Comparison of ENCODE assay signal across 19 mouse cellular contexts in genomic region chr9:105758173-105758765, GRCm38 (mm10).
DNase-seq lines count a peak whose midpoint lies in the region; ATAC-seq and TF ChIP-seq lines count a peak whose summit lies in the region.
"Had no signal": no experiment of that assay in that cellular context is flagged by ENCODE, and none has a peak within 500 bp of the region (broad histone marks: within the 10 kb centered on the region; RNA-seq: fewer than 3 reads in every experiment).

No protein-coding gene starts in this region.

- TF ChIP-seq CTCF in kidney, postnatal 0 days (IDR thresholded peaks at IDR 0.05; ENCODE audit: low read depth), result no peak

- no peak overlapping the region for H3K9ac ChIP-seq in kidney, postnatal 0 days (ENCODE audit: low read depth, low read length)
- H3K9ac ChIP-seq: neural tube, embryonic 13.5 days had no signal

- H3K9me3 ChIP-seq in kidney, postnatal 0 days (replicated peaks; ENCODE audit: low read length), result no peaks in the 10 kb centered on the region
- H3K9me3 ChIP-seq: heart, embryonic 10.5 days; midbrain, embryonic 10.5 days; neural tube, embryonic 13.5 days had no signal

- WGBS in kidney, postnatal 0 days, result 38% methylated on average over 14 of the region's 14 CpGs

- H3K4me1 ChIP-seq in kidney, postnatal 0 days (replicated peaks; ENCODE audit: insufficient read depth, low read length), result no peaks in the 10 kb centered on the region
- H3K4me1 ChIP-seq: heart, embryonic 10.5 days; neural tube, embryonic 13.5 days had no signal

- H3K4me2 ChIP-seq in kidney, postnatal 0 days (ENCODE audit: low read length), result no peak overlapping the region
- H3K4me2 ChIP-seq: liver, embryonic 11.5 days; neural tube, embryonic 13.5 days had no signal

- peak; percentile 5 for DNase-seq in gastrocnemius, adult 18-20 months (ENCODE audit: low spot score)
- no peak for DNase-seq in gastrocnemius, postnatal 25 days
- DNase-seq in kidney, adult 9 months, result peak; percentile 11
- DNase-seq in kidney, adult 8-10 months, result no peak
- DNase-seq in kidney, postnatal 0 days (ENCODE audit: low spot score), result peak; percentile 74
- no peak for DNase-seq in thymus, postnatal 10 days (ENCODE audit: low spot score in 2 of 2)
- no peak for DNase-seq in thymus, adult 18-20 months
- DNase-seq: B cell, adult 2 months; cerebellum, adult 9-10 months; lung, adult 2 months; right cerebral cortex, postnatal 25 days; thymus, postnatal 36 days had no signal

- ATAC-seq in kidney, postnatal 0 days (replicated peaks; ENCODE audit: low FRiP score, low read depth), result 0 out of 2 replicates have a peak, but pooled peaks have one; percentile 17
- ATAC-seq: forebrain, embryonic 16.5 days had no signal

- H3K4me3 ChIP-seq in kidney, postnatal 0 days (replicated peaks; ENCODE audit: low read depth, low read length), result no peak overlapping the region
- H3K4me3 ChIP-seq: erythroblast, embryonic 14.5 days; heart, embryonic 10.5 days; midbrain, embryonic 10.5 days; neural tube, embryonic 13.5 days had no signal

- H3K27me3 ChIP-seq in kidney, postnatal 0 days (ENCODE audit: insufficient read depth, low read length), result no peaks in the 10 kb centered on the region
- H3K27me3 ChIP-seq: neural tube, embryonic 13.5 days had no signal

- H3K36me3 ChIP-seq in kidney, postnatal 0 days (ENCODE audit: insufficient read depth, low read length), result no peaks in the 10 kb centered on the region
- H3K36me3 ChIP-seq: heart, embryonic 10.5 days; midbrain, embryonic 10.5 days; neural tube, embryonic 13.5 days had no signal

- no peak overlapping the region for H3K27ac ChIP-seq in kidney, postnatal 0 days
- H3K27ac ChIP-seq: heart, embryonic 10.5 days; midbrain, embryonic 10.5 days; neural tube, embryonic 13.5 days; stomach, postnatal 0 days had no signal

Comparison
In these comparisons a context has a peak if more than half of its experiments do, and no peak if none do; other contexts are left out.
1. DNase-seq: peak in gastrocnemius, adult 18-20 months (single experiment), kidney, adult 9 months (single experiment) and kidney, postnatal 0 days (single experiment); none in gastrocnemius, postnatal 25 days (single experiment), kidney, adult 8-10 months (0 of 2), thymus, postnatal 10 days (0 of 2) and thymus, adult 18-20 months (0 of 2).